Mouse (Mus musculus): ENCODE measurements around the gene Pde6c. TPM values are rescaled to one million over a fixed set of nuclear protein-coding genes. Genes with fewer than 3 reads are reported as not detected.

The Pde6c gene
- polyA plus RNA-seq, 1 experiment = 0.07 TPM

- 15% methylated on average over 9 of the region's 9 CpGs for WGBS
- H3K4me3 ChIP-seq (replicated peaks; ENCODE audit: insufficient read depth, low read depth, low read length) = no peak overlapping the region
- TF ChIP-seq POLR2A (IDR thresholded peaks at IDR 0.05; ENCODE audit: borderline replicate concordance, insufficient read depth, low read length) (no peak), CTCF (IDR thresholded peaks at IDR 0.05; ENCODE audit: borderline replicate concordance, insufficient read depth, low read depth, low read length) (no peak)
- no peak overlapping the region for H3K27ac ChIP-seq (ENCODE audit: insufficient read depth, low read length)
- no peak for DNase-seq
- H3K27me3 ChIP-seq (ENCODE audit: control insufficient read depth, insufficient read depth, low read length) = peaks cover 3% of the 10 kb centered on the region; the same call in 1 of the 2 replicates
- no peaks in the 10 kb centered on the region; the same call in 1 of the 2 replicates for H3K4me1 ChIP-seq (ENCODE audit: control insufficient read depth, insufficient read depth, low read length)
These were observed 8.7 kb upstream of the Pde6c start for GRCm38 (mm10) chr19:38123921-38124320.

GRCm38 (mm10) chr19:38124401-38125218, 8.0 kb upstream of the Pde6c start:
- peaks cover 3% of the 10 kb centered on the region; the same call in 1 of the 2 replicates for H3K27me3 ChIP-seq (ENCODE audit: control insufficient read depth, insufficient read depth, low read length)
- no peaks in the 10 kb centered on the region; the same call in 1 of the 2 replicates for H3K4me1 ChIP-seq (ENCODE audit: control insufficient read depth, insufficient read depth, low read length)
- DNase-seq = no peak
- H3K27ac ChIP-seq (ENCODE audit: insufficient read depth, low read length) = no peak overlapping the region
- H3K4me3 ChIP-seq (replicated peaks; ENCODE audit: insufficient read depth, low read depth, low read length) = no peak overlapping the region
- under 1% methylated on average over 66 of the region's 77 CpGs for WGBS
- no peak for TF ChIP-seq POLR2A (IDR thresholded peaks at IDR 0.05; ENCODE audit: borderline replicate concordance, insufficient read depth, low read length)
- TF ChIP-seq CTCF (IDR thresholded peaks at IDR 0.05; ENCODE audit: borderline replicate concordance, insufficient read depth, low read depth, low read length) = no peak

- DNase-seq = no peak
- H3K4me3 ChIP-seq (replicated peaks; ENCODE audit: insufficient read depth, low read depth, low read length) = no peak within 1 kb of the TSS
- no peak within 1 kb of the TSS for H3K27ac ChIP-seq (ENCODE audit: insufficient read depth, low read length)
- TF ChIP-seq CTCF (IDR thresholded peaks at IDR 0.05; ENCODE audit: borderline replicate concordance, insufficient read depth, low read depth, low read length) (no peak), POLR2A (IDR thresholded peaks at IDR 0.05; ENCODE audit: borderline replicate concordance, insufficient read depth, low read length) (no peak)
- no peaks in the 10 kb centered on the region; the same call in 1 of the 2 replicates for H3K4me1 ChIP-seq (ENCODE audit: control insufficient read depth, insufficient read depth, low read length)
- WGBS = 76% methylated on average over 6 of the region's 6 CpGs
- peaks cover 3% of the 10 kb centered on the region; the same call in 1 of the 2 replicates for H3K27me3 ChIP-seq (ENCODE audit: control insufficient read depth, insufficient read depth, low read length)
These were observed 7.4 kb upstream of the Pde6c start, which contains the start of gene Rbp4 for GRCm38 (mm10) chr19:38125219-38125610. TSS of gene Rbp4 (minus strand) at chr19:38125281.

- no peak for TF ChIP-seq CTCF (IDR thresholded peaks at IDR 0.05; ENCODE audit: borderline replicate concordance, insufficient read depth, low read depth, low read length)
- TF ChIP-seq POLR2A (IDR thresholded peaks at IDR 0.05; ENCODE audit: borderline replicate concordance, insufficient read depth, low read length) = no peak
- no peak for DNase-seq
- Histone ChIP-seq H3K27ac (ENCODE audit: insufficient read depth, low read length) (no peak overlapping the region), H3K27me3 (ENCODE audit: control insufficient read depth, insufficient read depth, low read length) (peaks cover 3% of the 10 kb centered on the region; the same call in 1 of the 2 replicates), H3K4me3 (replicated peaks; ENCODE audit: insufficient read depth, low read depth, low read length) (no peak overlapping the region), H3K4me1 (ENCODE audit: control insufficient read depth, insufficient read depth, low read length) (no peaks in the 10 kb centered on the region; the same call in 1 of the 2 replicates)
- 65% methylated on average over 8 of the region's 8 CpGs for WGBS
These were observed 5.9 kb upstream of the Pde6c start for GRCm38 (mm10) chr19:38126656-38127055.

- DNase-seq = no peak
- Histone ChIP-seq H3K27me3 (ENCODE audit: control insufficient read depth, insufficient read depth, low read length) (no peaks in the 10 kb centered on the region), H3K4me3 (replicated peaks; ENCODE audit: insufficient read depth, low read depth, low read length) (no peak overlapping the region), H3K27ac (ENCODE audit: insufficient read depth, low read length) (no peak overlapping the region), H3K4me1 (ENCODE audit: control insufficient read depth, insufficient read depth, low read length) (no peaks in the 10 kb centered on the region)
- TF ChIP-seq CTCF (IDR thresholded peaks at IDR 0.05; ENCODE audit: borderline replicate concordance, insufficient read depth, low read depth, low read length) = no peak
- TF ChIP-seq POLR2A (IDR thresholded peaks at IDR 0.05; ENCODE audit: borderline replicate concordance, insufficient read depth, low read length) = no peak
- 85% methylated on average over 11 of the region's 11 CpGs for WGBS
These were observed 1.4 kb downstream of the Pde6c start for GRCm38 (mm10) chr19:38133986-38134385.

GRCm38 (mm10) chr19:38134806-38135205, 2.2 kb downstream of the Pde6c start:
- no peak for DNase-seq
- WGBS = 87% methylated on average over 6 of the region's 6 CpGs
- Histone ChIP-seq H3K4me1 (ENCODE audit: control insufficient read depth, insufficient read depth, low read length) (no peaks in the 10 kb centered on the region), H3K4me3 (replicated peaks; ENCODE audit: insufficient read depth, low read depth, low read length) (no peak overlapping the region), H3K27ac (ENCODE audit: insufficient read depth, low read length) (no peak overlapping the region), H3K27me3 (ENCODE audit: control insufficient read depth, insufficient read depth, low read length) (no peaks in the 10 kb centered on the region)
- TF ChIP-seq CTCF (IDR thresholded peaks at IDR 0.05; ENCODE audit: borderline replicate concordance, insufficient read depth, low read depth, low read length) = no peak
- TF ChIP-seq POLR2A (IDR thresholded peaks at IDR 0.05; ENCODE audit: borderline replicate concordance, insufficient read depth, low read length) = no peak

GRCm38 (mm10) chr19:38143540-38144271, 11.1 kb downstream of the Pde6c start:
- Histone ChIP-seq H3K27me3 (ENCODE audit: control insufficient read depth, insufficient read depth, low read length) (no peaks in the 10 kb centered on the region), H3K4me1 (ENCODE audit: control insufficient read depth, insufficient read depth, low read length) (no peaks in the 10 kb centered on the region), H3K27ac (ENCODE audit: insufficient read depth, low read length) (no peak overlapping the region), H3K4me3 (replicated peaks; ENCODE audit: insufficient read depth, low read depth, low read length) (no peak overlapping the region)
- WGBS = 68% methylated on average over 4 of the region's 4 CpGs
- DNase-seq = no peak
- TF ChIP-seq CTCF (IDR thresholded peaks at IDR 0.05; ENCODE audit: borderline replicate concordance, insufficient read depth, low read depth, low read length) (no peak), POLR2A (IDR thresholded peaks at IDR 0.05; ENCODE audit: borderline replicate concordance, insufficient read depth, low read length) (no peak)
